Mouse (Mus musculus) embryonic facial prominence, embryonic 14.5 days (tissue): Measurements from ENCODE around the gene Phf19. TPM values are rescaled to one million over a fixed set of nuclear protein-coding genes. Genes with fewer than 3 reads are reported as not detected.

Source experiments
- ATAC-seq: fragments of 200-750 bp; cut with Nextera tagmentation; 2 replicates; pipeline ENCODE4 v1.8.0; 2017; ENCODE audit warnings: low read depth, moderate number of reproducible peaks, moderate TSS enrichment
- DNase-seq: peaks from one replicate; pipeline ENCODE4 v3.0.0-alpha.2; 2015; ENCODE audit warnings: low spot score
- H3K27ac ChIP-seq: fragments of 300-500 bp; sonication (generic); replicated peaks from 2 replicates; pipeline ENCODE4 v1.5.1; 2014; ENCODE audit warnings: low read depth, mild to moderate bottlenecking, low read length, moderate library complexity
- H3K27me3 ChIP-seq: fragments of 300-500 bp; sonication (generic); replicated peaks from 2 replicates; pipeline ENCODE4 v1.6.1; 2014; ENCODE audit warnings: low read length; ENCODE audit not compliant: control insufficient read depth, insufficient read depth
- H3K36me3 ChIP-seq: fragments of 300-500 bp; sonication (generic); 2 replicates; pipeline ENCODE4 v1.6.1; 2014; ENCODE audit warnings: low read length, mixed read lengths; ENCODE audit not compliant: control insufficient read depth, insufficient read depth
- H3K4me1 ChIP-seq: fragments of 300-500 bp; sonication (generic); 2 replicates; pipeline ENCODE4 v1.6.1; 2014; ENCODE audit warnings: antibody characterized with exemption, low read length; ENCODE audit not compliant: control insufficient read depth, insufficient read depth
- H3K4me2 ChIP-seq: fragments of 300-500 bp; sonication (generic); 2 replicates; pipeline ENCODE4 v1.6.1; 2014; ENCODE audit warnings: low read depth, mild to moderate bottlenecking, low read length, moderate library complexity, mixed read lengths
- H3K4me3 ChIP-seq: fragments of 300-500 bp; sonication (generic); 2 replicates; pipeline ENCODE4 v1.5.1; 2014; ENCODE audit warnings: low read depth, mild to moderate bottlenecking, low read length
- H3K9ac ChIP-seq: fragments of 300-500 bp; sonication (generic); 2 replicates; pipeline ENCODE4 v1.6.1; 2014; ENCODE audit warnings: low read depth, mild to moderate bottlenecking, low read length, moderate library complexity, mixed read lengths
- H3K9me3 ChIP-seq: fragments of 300-500 bp; sonication (generic); 2 replicates; pipeline ENCODE4 v1.6.1; 2016; ENCODE audit warnings: low read length; ENCODE audit not compliant: control insufficient read depth
- WGBS: fragments of 180-500 bp; shearing (Covaris S2); extraction: QIAGEN DNeasy Blood & Tissue Kit; methylation state at CpG from one replicate; pipeline ENCODE4 v1.1.7; 2014; 5-methylcytosine and 5-hydroxymethylcytosine counted together
- polyA plus RNA-seq: library from polyadenylated mRNA; unstranded; fragments of >200 nt; fragmentation: Nextera tagmentation; extraction: Ambion mirVana; gene quantifications from 2 replicates; pipeline ENCODE4 v1.2.1, GENCODE M21; 2014

Gene Phf19
- polyA plus RNA-seq, 1 experiment from 2014 or later, result 12.2 TPM

- Histone ChIP-seq H3K27ac (no peak overlapping the region), H3K9ac (no peak overlapping the region), H3K4me3 (no peak overlapping the region), H3K4me1 (0 out of 2 replicates have a peak, but pooled peaks cover 4% of the 10 kb centered on the region), H3K27me3 (0 out of 2 replicates have a peak, but pooled peaks cover 4% of the 10 kb centered on the region), H3K9me3 (no peaks in the 10 kb centered on the region), H3K36me3 (no peaks in the 10 kb centered on the region), H3K4me2 (no peak overlapping the region)
- 78% methylated on average over 7 of the region's 7 CpGs for WGBS
- no peak for DNase-seq
- no peak for ATAC-seq
Measured at GRCm38 (mm10) chr2:34958036-34958435, 44.2 kb upstream of the Phf19 start.

- Histone ChIP-seq H3K27me3 (0 out of 2 replicates have a peak, but pooled peaks cover 4% of the 10 kb centered on the region), H3K4me3 (no peak overlapping the region), H3K4me1 (0 out of 2 replicates have a peak, but pooled peaks cover 4% of the 10 kb centered on the region), H3K36me3 (no peaks in the 10 kb centered on the region), H3K4me2 (no peak overlapping the region), H3K9me3 (no peaks in the 10 kb centered on the region), H3K27ac (no peak overlapping the region), H3K9ac (no peak overlapping the region)
- no peak for ATAC-seq
- DNase-seq, result no peak
- 80% methylated on average over 1 of the region's 1 CpGs for WGBS
Measured at GRCm38 (mm10) chr2:34957405-34957804, 43.6 kb upstream of the Phf19 start.

GRCm38 (mm10) chr2:34956941-34957340, 43.1 kb upstream of the Phf19 start:
- H3K4me3 ChIP-seq, result no peak overlapping the region
- no peak for ATAC-seq
- H3K4me2 ChIP-seq, result no peak overlapping the region
- H3K36me3 ChIP-seq, result no peaks in the 10 kb centered on the region
- no peaks in the 10 kb centered on the region for H3K9me3 ChIP-seq
- H3K27me3 ChIP-seq, result 0 out of 2 replicates have a peak, but pooled peaks cover 4% of the 10 kb centered on the region
- no peak overlapping the region for H3K27ac ChIP-seq
- 0 out of 2 replicates have a peak, but pooled peaks cover 4% of the 10 kb centered on the region for H3K4me1 ChIP-seq
- H3K9ac ChIP-seq, result no peak overlapping the region
- DNase-seq, result no peak
- WGBS, result 62% methylated on average over 5 of the region's 5 CpGs

GRCm38 (mm10) chr2:34954344-34954743, 40.5 kb upstream of the Phf19 start:
- Histone ChIP-seq H3K4me3 (no peak overlapping the region), H3K27me3 (no peaks in the 10 kb centered on the region), H3K9ac (no peak overlapping the region), H3K4me2 (no peak overlapping the region), H3K36me3 (no peaks in the 10 kb centered on the region), H3K9me3 (no peaks in the 10 kb centered on the region), H3K27ac (no peak overlapping the region), H3K4me1 (no peaks in the 10 kb centered on the region)
- ATAC-seq (no peak), DNase-seq (no peak)

- H3K36me3 ChIP-seq, result no peaks in the 10 kb centered on the region
- no peaks in the 10 kb centered on the region for H3K9me3 ChIP-seq
- DNase-seq (no peak), ATAC-seq (no peak)
- no peak overlapping the region for H3K9ac ChIP-seq
- H3K27me3 ChIP-seq, result no peaks in the 10 kb centered on the region
- no peak overlapping the region for H3K4me3 ChIP-seq
- WGBS, result 63% methylated on average over 2 of the region's 2 CpGs
- no peak overlapping the region for H3K4me2 ChIP-seq
- H3K4me1 ChIP-seq, result no peaks in the 10 kb centered on the region
- no peak overlapping the region for H3K27ac ChIP-seq
Measured at GRCm38 (mm10) chr2:34953547-34954116, 39.8 kb upstream of the Phf19 start.

GRCm38 (mm10) chr2:34953018-34953417, 39.2 kb upstream of the Phf19 start:
- no peaks in the 10 kb centered on the region for H3K4me1 ChIP-seq
- H3K27ac ChIP-seq, result no peak overlapping the region
- ATAC-seq (no peak), DNase-seq (no peak)
- no peak overlapping the region for H3K4me3 ChIP-seq
- H3K27me3 ChIP-seq, result no peaks in the 10 kb centered on the region
- no peaks in the 10 kb centered on the region for H3K9me3 ChIP-seq
- no peaks in the 10 kb centered on the region for H3K36me3 ChIP-seq
- 60% methylated on average over 4 of the region's 4 CpGs for WGBS
- H3K4me2 ChIP-seq, result no peak overlapping the region
- H3K9ac ChIP-seq, result no peak overlapping the region

GRCm38 (mm10) chr2:34951469-34951868, 37.6 kb upstream of the Phf19 start:
- no peak overlapping the region for H3K9ac ChIP-seq
- no peak for ATAC-seq
- no peaks in the 10 kb centered on the region for H3K27me3 ChIP-seq
- no peak overlapping the region for H3K4me2 ChIP-seq
- no peak overlapping the region for H3K4me3 ChIP-seq
- H3K4me1 ChIP-seq, result no peaks in the 10 kb centered on the region
- H3K27ac ChIP-seq, result no peak overlapping the region
- H3K9me3 ChIP-seq, result no peaks in the 10 kb centered on the region
- no peaks in the 10 kb centered on the region for H3K36me3 ChIP-seq
- no peak for DNase-seq

- H3K4me1 ChIP-seq, result no peaks in the 10 kb centered on the region
- DNase-seq (no peak), ATAC-seq (no peak)
- no peaks in the 10 kb centered on the region for H3K36me3 ChIP-seq
- H3K4me3 ChIP-seq, result no peak overlapping the region
- WGBS, result 23% methylated on average over 2 of the region's 2 CpGs
- no peak overlapping the region for H3K4me2 ChIP-seq
- no peak overlapping the region for H3K9ac ChIP-seq
- no peak overlapping the region for H3K27ac ChIP-seq
- H3K27me3 ChIP-seq, result no peaks in the 10 kb centered on the region
- no peaks in the 10 kb centered on the region for H3K9me3 ChIP-seq
Measured at GRCm38 (mm10) chr2:34948622-34949021, 34.8 kb upstream of the Phf19 start.

GRCm38 (mm10) chr2:34946046-34946445, 32.2 kb upstream of the Phf19 start:
- WGBS, result 68% methylated on average over 4 of the region's 4 CpGs
- DNase-seq, result no peak
- Histone ChIP-seq H3K27ac (no peak overlapping the region), H3K9ac (no peak overlapping the region), H3K4me1 (no peaks in the 10 kb centered on the region; the same call in 1 of the 2 replicates), H3K27me3 (no peaks in the 10 kb centered on the region), H3K36me3 (no peaks in the 10 kb centered on the region), H3K9me3 (no peaks in the 10 kb centered on the region), H3K4me2 (no peak overlapping the region), H3K4me3 (no peak overlapping the region)
- no peak for ATAC-seq
